Mouse (Mus musculus) ES-Bruce4 (cell line): ENCODE measurements at regions not wholly inside any gene's neighbourhood (a gene's known extent, or its start where the extent isn't known, plus 50 kb on each side); places are given as distances from the start of the nearest gene placed in this dataset.

ENCODE experiments used
- CTCF ChIP-seq: IDR thresholded peaks from one replicate; pipeline ENCODE4 v1.8.1; 2011; ENCODE audit warnings: low read depth, low read length
- EP300 ChIP-seq: IDR thresholded peaks from 2 replicates; pipeline ENCODE4 v1.6.1; 2011; ENCODE audit warnings: low read depth, low read length; ENCODE audit not compliant: insufficient read depth
- POLR2A ChIP-seq: IDR thresholded peaks from one replicate; pipeline ENCODE4 v1.8.1; 2011; ENCODE audit warnings: low read length; ENCODE audit not compliant: insufficient read depth

DNA sequence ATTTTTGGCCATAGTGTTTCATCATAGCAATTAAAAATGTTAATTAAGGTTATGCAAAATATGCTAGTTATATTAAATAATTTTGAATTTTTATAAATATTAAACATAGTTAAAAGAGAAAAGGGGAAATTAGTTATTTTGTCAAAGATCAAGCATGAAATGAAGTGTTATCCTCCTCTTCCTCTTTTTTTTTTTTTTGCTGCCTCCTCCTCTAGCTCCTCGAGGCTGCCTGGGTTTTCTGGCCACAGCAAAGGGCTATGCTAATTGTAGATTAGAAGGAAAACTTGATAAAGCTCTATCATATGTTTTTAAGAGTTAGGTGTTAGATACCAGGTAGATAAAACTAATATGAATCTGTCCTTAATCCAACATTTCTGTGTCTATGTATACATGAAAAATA is 54.4 kb upstream of the Laptm4a start:
- no peak for TF ChIP-seq CTCF
- no peak for TF ChIP-seq POLR2A
- TF ChIP-seq EP300: no peak
